Mouse (Mus musculus) intestine, embryonic 15.5 days (tissue): ENCODE results near the gene Bzw1. TPM values are rescaled to one million over a fixed set of nuclear protein-coding genes. Genes with fewer than 3 reads are reported as not detected.

Experiments
- ATAC-seq: fragments of 200-750 bp; cut with Nextera tagmentation; 2 replicates; pipeline ENCODE4 v1.8.0; 2017; ENCODE audit warnings: moderate TSS enrichment, moderate library complexity
- H3K27ac ChIP-seq: fragments of 300-500 bp; sonication (generic); 2 replicates; pipeline ENCODE4 v1.5.1; 2015; ENCODE audit warnings: mild to moderate bottlenecking, inconsistent platforms
- H3K27me3 ChIP-seq: fragments of 300-500 bp; sonication (generic); replicated peaks from 2 replicates; pipeline ENCODE4 v1.6.1; 2015; ENCODE audit warnings: inconsistent platforms
- H3K36me3 ChIP-seq: fragments of 300-500 bp; sonication (generic); 2 replicates; pipeline ENCODE4 v1.6.1; 2015; ENCODE audit warnings: inconsistent platforms
- H3K4me1 ChIP-seq: fragments of 300-500 bp; sonication (generic); replicated peaks from 2 replicates; pipeline ENCODE4 v1.6.1; 2015; ENCODE audit warnings: inconsistent platforms
- H3K4me2 ChIP-seq: fragments of 300-500 bp; sonication (generic); replicated peaks from 2 replicates; pipeline ENCODE4 v1.6.1; 2015; ENCODE audit warnings: mild to moderate bottlenecking, inconsistent platforms
- H3K4me3 ChIP-seq: fragments of 300-500 bp; sonication (generic); replicated peaks from 2 replicates; pipeline ENCODE4 v1.5.1; 2015; ENCODE audit warnings: inconsistent platforms
- H3K9ac ChIP-seq: fragments of 300-500 bp; sonication (generic); 2 replicates; pipeline ENCODE4 v1.6.1; 2015; ENCODE audit warnings: inconsistent platforms
- H3K9me3 ChIP-seq: fragments of 300-500 bp; sonication (generic); 2 replicates; pipeline ENCODE4 v1.6.1; 2016; ENCODE audit warnings: inconsistent platforms
- WGBS: fragments of 180-500 bp; shearing (Covaris S2); methylation state at CpG from one replicate; pipeline ENCODE4 v1.1.7; 2015; 5-methylcytosine and 5-hydroxymethylcytosine counted together
- polyA plus RNA-seq: library from polyadenylated mRNA; unstranded; fragments of >200 nt; fragmentation: Nextera tagmentation; extraction: Ambion mirVana; gene quantifications from 2 replicates; pipeline ENCODE4 v1.2.1, GENCODE M21; 2015

The Bzw1 gene
- polyA plus RNA-seq, 1 experiment from 2014 or later, result 358 TPM

DNA sequence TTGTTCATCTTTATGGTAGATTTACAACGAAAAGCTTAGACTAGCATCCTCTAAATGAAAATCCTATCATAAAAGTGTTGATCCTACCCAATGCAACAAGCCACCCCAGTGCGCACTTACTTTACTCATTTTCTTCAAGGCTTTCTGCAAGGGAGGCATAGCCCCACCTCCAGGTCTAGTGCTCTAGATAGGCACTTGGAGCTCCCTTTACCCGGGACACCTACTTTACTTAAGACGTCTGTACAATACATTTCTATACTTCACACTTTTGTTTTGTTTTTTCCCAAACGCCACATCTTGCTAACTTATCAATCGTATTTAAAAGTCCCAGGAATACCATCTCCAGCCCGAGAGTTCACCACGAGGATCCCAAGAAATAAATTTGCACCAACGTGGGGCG lies 52.0 kb downstream of the Bzw1 start:
- Histone ChIP-seq H3K9me3 (no peaks in the 10 kb centered on the region), H3K27ac (peak overlapping the region; percentile 95), H3K4me3 (peak overlapping the region; percentile 79), H3K4me2 (peak overlapping the region; percentile 69), H3K27me3 (no peaks in the 10 kb centered on the region), H3K36me3 (no peaks in the 10 kb centered on the region; the same call in 1 of the 2 replicates), H3K9ac (peak overlapping the region; percentile 79), H3K4me1 (peaks cover 6% of the 10 kb centered on the region; the same call in 1 of the 2 replicates)
- 0 out of 2 replicates have a peak, but pooled peaks have one; percentile 30 for ATAC-seq
- WGBS, result 8% methylated on average over 10 of the region's 10 CpGs

DNA sequence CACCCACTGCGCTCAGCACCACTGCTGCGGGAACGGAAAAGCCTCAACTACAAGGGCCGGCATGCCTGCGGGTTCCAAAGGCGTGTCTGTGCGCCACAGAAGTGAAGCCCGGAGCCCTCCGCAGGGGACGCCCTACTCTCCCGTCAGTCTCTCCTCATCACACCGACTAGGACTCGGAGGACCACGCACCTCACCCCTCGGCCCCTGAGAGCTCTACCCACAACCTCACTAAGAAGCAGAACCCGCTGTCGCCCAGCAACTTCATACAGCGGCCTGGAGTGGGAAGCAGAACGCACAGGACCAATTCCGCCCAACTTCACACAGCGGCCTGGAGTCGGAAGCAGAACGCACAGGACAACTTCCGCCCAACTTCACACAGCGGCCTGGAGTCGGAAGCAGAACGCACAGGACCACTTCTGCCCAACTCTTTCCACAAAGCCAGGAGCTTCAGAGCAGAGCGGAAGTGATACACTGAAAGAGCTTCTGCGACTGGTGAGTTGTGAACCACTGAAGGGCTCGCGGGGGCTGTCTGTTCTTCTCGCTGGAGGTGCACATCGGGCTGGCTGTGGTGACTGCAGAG lies 52.5 kb downstream of the Bzw1 start, which contains the start of the genes Nif3l1 and Ppil3:
Gene Nif3l1, plus strand, starts transcription at position 9 of the 580 bp plus-strand sequence.
Gene Ppil3, minus strand, starts transcription at position 344 of the 580 bp plus-strand sequence.
- Histone ChIP-seq H3K27ac (peak within 1 kb of the TSS; percentile 95), H3K27me3 (no peaks in the 10 kb centered on the region), H3K4me3 (peak within 1 kb of the TSS; percentile 79), H3K4me1 (peaks cover 6% of the 10 kb centered on the region; the same call in 1 of the 2 replicates), H3K9ac (peak within 1 kb of the TSS; percentile 79), H3K4me2 (peak within 1 kb of the TSS; percentile 69), H3K9me3 (no peaks in the 10 kb centered on the region), H3K36me3 (0 out of 2 replicates have a peak, but pooled peaks cover under 1% of the 10 kb centered on the region)
- ATAC-seq, result peak; percentile 97
- under 1% methylated on average over 33 of the region's 33 CpGs for WGBS

DNA sequence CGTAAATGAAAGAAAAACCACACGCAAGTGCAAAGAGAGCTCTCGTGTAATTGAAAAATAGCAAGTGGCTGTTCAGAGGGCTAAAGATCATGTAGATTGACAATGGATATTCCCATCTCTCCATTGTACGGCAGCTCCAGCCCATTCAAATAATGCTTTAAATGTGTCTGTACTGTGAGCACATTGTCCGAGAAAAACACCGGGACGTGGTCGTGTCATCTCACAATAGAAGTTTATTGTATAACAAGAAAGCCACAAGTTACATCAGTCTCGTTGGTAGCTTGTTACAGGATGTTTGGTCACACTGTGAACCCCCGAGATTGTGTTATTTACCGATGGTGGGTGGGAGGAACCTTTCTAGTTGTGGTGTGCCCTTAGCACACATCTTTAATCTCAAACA lies 53.2 kb downstream of the Bzw1 start:
- Histone ChIP-seq H3K9me3 (no peaks in the 10 kb centered on the region), H3K4me3 (peak overlapping the region; percentile 79), H3K36me3 (peaks cover 7% of the 10 kb centered on the region; the same call in 1 of the 2 replicates), H3K4me2 (peak overlapping the region; percentile 69), H3K27me3 (no peaks in the 10 kb centered on the region), H3K27ac (peak overlapping the region; percentile 95), H3K9ac (peak overlapping the region; percentile 79), H3K4me1 (peaks cover 6% of the 10 kb centered on the region; the same call in 1 of the 2 replicates)
- ATAC-seq, result no peak; the same call in 1 of the 2 replicates
- 5% methylated on average over 11 of the region's 11 CpGs for WGBS

DNA sequence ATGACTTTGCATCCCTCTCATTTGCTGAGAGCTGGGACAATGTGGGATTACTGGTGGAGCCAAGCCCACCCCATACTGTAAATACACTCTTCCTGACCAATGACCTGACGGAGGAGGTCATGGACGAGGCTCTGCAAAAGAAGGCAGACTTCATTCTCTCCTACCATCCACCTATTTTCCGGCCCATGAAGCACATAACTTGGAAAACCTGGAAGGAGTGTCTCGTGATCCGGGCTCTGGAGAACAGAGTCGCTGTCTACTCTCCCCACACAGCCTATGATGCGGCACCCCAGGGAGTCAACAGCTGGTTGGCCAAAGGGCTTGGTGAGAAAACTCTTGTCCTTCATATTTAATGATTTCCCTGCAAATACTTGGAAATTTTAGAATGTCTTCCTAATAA lies 55.1 kb downstream of the Bzw1 start:
- WGBS, result 91% methylated on average over 7 of the region's 7 CpGs

DNA sequence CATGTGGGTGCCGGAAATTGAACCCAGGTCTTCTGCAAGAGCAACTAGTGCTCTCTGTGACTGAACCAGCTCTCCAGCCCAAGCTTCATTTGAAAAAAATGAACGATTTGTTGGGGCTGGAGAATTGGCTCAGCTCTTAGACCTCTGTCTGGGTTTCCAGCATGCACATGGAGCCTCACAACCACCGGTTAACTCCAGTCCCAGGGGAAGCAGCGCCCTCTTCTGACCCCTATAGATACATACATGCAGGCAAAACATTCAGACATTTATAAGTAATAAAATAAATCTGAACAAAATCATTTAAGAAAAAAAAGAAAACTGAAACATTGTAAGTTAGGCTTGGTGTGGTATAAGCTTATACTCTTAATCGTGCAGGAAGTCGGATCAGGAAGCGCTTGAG lies 55.7 kb downstream of the Bzw1 start:
- H3K4me2 ChIP-seq, result no peak overlapping the region
- no peak overlapping the region for H3K27ac ChIP-seq
- peaks cover 6% of the 10 kb centered on the region; the same call in 1 of the 2 replicates for H3K4me1 ChIP-seq
- no peaks in the 10 kb centered on the region for H3K27me3 ChIP-seq
- no peaks in the 10 kb centered on the region for H3K9me3 ChIP-seq
- peaks cover 21% of the 10 kb centered on the region; the same call in 1 of the 2 replicates for H3K36me3 ChIP-seq
- no peak overlapping the region for H3K4me3 ChIP-seq
- WGBS, result 81% methylated on average over 7 of the region's 7 CpGs
- H3K9ac ChIP-seq, result no peak overlapping the region
- no peak for ATAC-seq

More for the DNA sequence above, 55.1 kb downstream of the Bzw1 start:
- no peak overlapping the region for H3K4me2 ChIP-seq
- peaks cover 16% of the 10 kb centered on the region; the same call in 1 of the 2 replicates for H3K36me3 ChIP-seq
- no peaks in the 10 kb centered on the region for H3K27me3 ChIP-seq
- ATAC-seq, result no peak
- H3K4me3 ChIP-seq, result no peak overlapping the region
- peaks cover 6% of the 10 kb centered on the region; the same call in 1 of the 2 replicates for H3K4me1 ChIP-seq
- H3K9ac ChIP-seq, result no peak overlapping the region
- H3K9me3 ChIP-seq, result no peaks in the 10 kb centered on the region
- no peak overlapping the region for H3K27ac ChIP-seq

DNA sequence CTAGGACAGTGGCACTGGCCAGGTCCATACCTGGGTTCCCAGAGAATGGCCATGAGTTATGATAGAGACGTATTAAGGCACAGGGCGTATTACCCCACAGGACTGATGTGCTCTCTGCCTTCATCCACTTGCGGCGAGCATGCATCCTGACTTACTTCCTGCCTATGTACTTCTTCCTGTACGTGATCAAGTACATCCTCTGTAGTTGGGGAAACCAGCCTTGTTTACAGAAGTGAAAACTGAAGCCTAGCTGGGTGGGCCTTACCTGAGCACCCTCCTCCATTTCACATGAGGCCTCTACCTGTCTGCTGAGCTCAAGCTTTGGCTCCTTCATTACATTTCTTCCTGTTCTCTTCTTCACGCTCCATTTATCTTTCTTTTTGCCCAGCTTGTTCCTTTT lies 61.6 kb downstream of the Bzw1 start:
- 84% methylated on average over 6 of the region's 6 CpGs for WGBS
- H3K36me3 ChIP-seq, result peaks cover 46% of the 10 kb centered on the region; the same call in 1 of the 2 replicates
- ATAC-seq, result no peak
- H3K4me1 ChIP-seq, result no peaks in the 10 kb centered on the region
- no peak overlapping the region for H3K4me2 ChIP-seq
- H3K9me3 ChIP-seq, result no peaks in the 10 kb centered on the region
- no peak overlapping the region for H3K27ac ChIP-seq
- H3K27me3 ChIP-seq, result no peaks in the 10 kb centered on the region
- H3K9ac ChIP-seq, result no peak overlapping the region
- no peak overlapping the region for H3K4me3 ChIP-seq

Other genes with a start within 250 kb of the Bzw1 start
- gene Aox4, start 182.5 kb upstream of the Bzw1 start, polyA plus RNA-seq, result 0.04 and 0.05 TPM in 2 replicates
- gene Aox2, start 114.6 kb upstream of the Bzw1 start, polyA plus RNA-seq, result 0.03 TPM in 1 of 2 replicates, not detected in the other
- 153 and 157 TPM in 2 replicates for gene Clk1, start 31.2 kb downstream of the Bzw1 start, polyA plus RNA-seq
- 38.0 and 43.4 TPM in 2 replicates for gene Nif3l1, start 52.3 kb downstream of the Bzw1 start, polyA plus RNA-seq
- 46.0 and 49.6 TPM in 2 replicates for gene Ppil3, start 52.6 kb downstream of the Bzw1 start, polyA plus RNA-seq
- 20.1 and 22.0 TPM in 2 replicates for gene Orc2, start 112.2 kb downstream of the Bzw1 start, polyA plus RNA-seq
- gene Fam126b, start 193.4 kb downstream of the Bzw1 start, polyA plus RNA-seq, result 7.8 and 8.2 TPM in 2 replicates
- 201 and 204 TPM in 2 replicates for gene Ndufb3, start 193.5 kb downstream of the Bzw1 start, polyA plus RNA-seq